Mouse (Mus musculus) CH12.LX (cell line): Measurements from ENCODE around the gene Fgfr2. TPM values are rescaled to one million over a fixed set of nuclear protein-coding genes. Genes with fewer than 3 reads are reported as not detected.

Experiments
- DNase-seq: peaks from one replicate; pipeline ENCODE4 v3.0.0-alpha.2; 2013; ENCODE audit errors: extremely low read depth
- H3K27ac ChIP-seq: 2 replicates; pipeline ENCODE4 v1.5.1; 2012; ENCODE audit warnings: low read depth, mild to moderate bottlenecking, control low read depth, moderate library complexity; ENCODE audit not compliant: insufficient read depth
- H3K27me3 ChIP-seq: replicated peaks from 2 replicates; pipeline ENCODE3; 2012; ENCODE audit warnings: inconsistent platforms
- H3K36me3 ChIP-seq, 2 experiments: replicated peaks in 1 of 2; 2 replicates each; pipeline versions ENCODE3 to v1.6.1; 2012; ENCODE audit warnings: inconsistent platforms in 1 of 2, low read length in 1 of 2, mild to moderate bottlenecking in 1 of 2, mixed read lengths in 1 of 2, moderate library complexity in 1 of 2; ENCODE audit not compliant: control insufficient read depth in 1 of 2, insufficient read depth in 1 of 2
- H3K4me1 ChIP-seq, 2 experiments: 2 replicates each; pipeline ENCODE4 v1.6.1; 2012; ENCODE audit warnings: inconsistent platforms in 1 of 2, moderate library complexity in 1 of 2; ENCODE audit not compliant: insufficient read depth in 2 of 2, control insufficient read depth in 1 of 2
- H3K4me2 ChIP-seq: 2 replicates; pipeline ENCODE4 v1.6.1; 2012; ENCODE audit warnings: low read depth, mild to moderate bottlenecking, control low read depth; ENCODE audit not compliant: poor library complexity, insufficient read depth, severe bottlenecking
- H3K4me3 ChIP-seq, 3 experiments: fragments of 150-350 bp in 1 of 3; sonication (generic) in 1 of 3; replicated peaks in 1 of 3; 2 replicates each; pipeline versions ENCODE3 to v1.5.1; 2011 to 2012; ENCODE audit warnings: low read depth in 2 of 3, low read length in 2 of 3, mild to moderate bottlenecking in 2 of 3, moderate library complexity in 2 of 3, control low read depth in 1 of 3, improper control_type of control experiment in 1 of 3, inconsistent platforms in 1 of 3, mixed read lengths in 1 of 3; ENCODE audit not compliant: poor library complexity in 1 of 3
- H3K79me2 ChIP-seq: replicated peaks from 2 replicates; pipeline ENCODE4 v1.6.1; 2012; ENCODE audit warnings: mild to moderate bottlenecking, moderate library complexity; ENCODE audit not compliant: control insufficient read depth, poor library complexity, insufficient read depth, severe bottlenecking; ENCODE audit errors: extremely low read depth
- H3K9ac ChIP-seq: 2 replicates; pipeline ENCODE4 v1.6.1; 2012; ENCODE audit warnings: low read depth, mild to moderate bottlenecking, control low read depth, moderate library complexity; ENCODE audit not compliant: insufficient read depth
- H3K9me3 ChIP-seq: replicated peaks from 2 replicates; pipeline ENCODE3; 2012; ENCODE audit warnings: low read length, inconsistent platforms, mixed read lengths
- CHD2 ChIP-seq: IDR thresholded peaks from 2 replicates; pipeline ENCODE4 v1.6.1; 2011; ENCODE audit warnings: low read length, improper control_type of control experiment
- CTCF ChIP-seq, 2 experiments: IDR thresholded peaks in 1 of 2; conservative IDR thresholded peaks in 1 of 2; 2 replicates each; pipeline ENCODE4 v1.5.1; 2011 to 2012; ENCODE audit warnings: low read depth in 2 of 2, low read length in 2 of 2, improper control_type of control experiment in 1 of 2, inconsistent platforms in 1 of 2, mild to moderate bottlenecking in 1 of 2, moderate library complexity in 1 of 2
- E2F4 ChIP-seq: IDR thresholded peaks from 2 replicates; pipeline ENCODE4 v1.6.1; 2011; ENCODE audit warnings: low read depth, low read length, improper control_type of control experiment; ENCODE audit not compliant: insufficient replicate concordance
- IRF4 ChIP-seq: IDR thresholded peaks from 2 replicates; pipeline ENCODE4 v1.6.1; 2014; ENCODE audit warnings: low read depth, mild to moderate bottlenecking, inconsistent platforms, low read length, improper control_type of control experiment
- JUN ChIP-seq: IDR thresholded peaks from 2 replicates; pipeline ENCODE4 v1.6.1; 2011; ENCODE audit warnings: low read depth, mild to moderate bottlenecking, low read length, improper control_type of control experiment, moderate library complexity; ENCODE audit not compliant: insufficient read depth
- JUND ChIP-seq: conservative IDR thresholded peaks from 2 replicates; pipeline ENCODE4 v1.6.1; 2011; ENCODE audit warnings: low read depth, low read length, improper control_type of control experiment
- KAT2A ChIP-seq: IDR thresholded peaks from 2 replicates; pipeline ENCODE4 v1.6.1; 2012; ENCODE audit warnings: low read length, improper control_type of control experiment, inconsistent platforms; ENCODE audit not compliant: insufficient replicate concordance
- MAX ChIP-seq: IDR thresholded peaks from 2 replicates; pipeline ENCODE4 v1.6.1; 2011; ENCODE audit warnings: low read length, improper control_type of control experiment
- MAZ ChIP-seq: IDR thresholded peaks from 2 replicates; pipeline ENCODE4 v1.6.1; 2012; ENCODE audit warnings: low read depth, mild to moderate bottlenecking, inconsistent platforms, low read length, improper control_type of control experiment, moderate library complexity
- MEF2A ChIP-seq: IDR thresholded peaks from 2 replicates; pipeline ENCODE4 v1.6.1; 2014; ENCODE audit warnings: low read depth, mild to moderate bottlenecking, inconsistent platforms, low read length, improper control_type of control experiment, borderline replicate concordance
- MXI1 ChIP-seq: IDR thresholded peaks from 2 replicates; pipeline ENCODE4 v1.6.1; 2011; ENCODE audit warnings: mild to moderate bottlenecking, low read depth, low read length, improper control_type of control experiment
- NELFE ChIP-seq: IDR thresholded peaks from 2 replicates; pipeline ENCODE4 v1.6.1; 2011; ENCODE audit warnings: low read depth, low read length, improper control_type of control experiment
- PAX5 ChIP-seq: IDR thresholded peaks from 2 replicates; pipeline ENCODE4 v1.6.1; 2012; ENCODE audit warnings: low read length, inconsistent platforms, mixed read lengths
- POLR2AphosphoS2 ChIP-seq: IDR thresholded peaks from 2 replicates; pipeline ENCODE4 v1.6.1; 2011; ENCODE audit warnings: low read depth, low read length, improper control_type of control experiment
- TBP ChIP-seq: conservative IDR thresholded peaks from 2 replicates; pipeline ENCODE4 v1.6.1; 2011; ENCODE audit warnings: low read depth, low read length, improper control_type of control experiment
- TCF12 ChIP-seq: IDR thresholded peaks from 2 replicates; pipeline ENCODE4 v1.6.1; 2014; ENCODE audit warnings: low read depth, mild to moderate bottlenecking, inconsistent platforms, low read length, improper control_type of control experiment
- UBTF ChIP-seq: IDR thresholded peaks from 2 replicates; pipeline ENCODE4 v1.6.1; 2012; ENCODE audit warnings: low read depth, mild to moderate bottlenecking, inconsistent platforms, low read length, improper control_type of control experiment, moderate library complexity
- ZC3H11A ChIP-seq: IDR thresholded peaks from 2 replicates; pipeline ENCODE4 v1.6.1; 2012; ENCODE audit warnings: low read depth, mild to moderate bottlenecking, inconsistent platforms, low read length, improper control_type of control experiment
- ZKSCAN1 ChIP-seq: IDR thresholded peaks from 2 replicates; pipeline ENCODE4 v1.6.1; 2012; ENCODE audit warnings: low read depth, inconsistent platforms, low read length, improper control_type of control experiment, borderline replicate concordance
- dilution Hi-C: fragments of 300-500 bp; cut with MboI; formaldehyde crosslinking; loops from 2 replicates; pipeline ENCODE4 v1.14.3; 2020; ENCODE audit warnings: low sequenced_read_pairs; ENCODE audit not compliant: extremely low pct_unique_long_range_greater_than_20kb, extremely low pct_ligation_motif_present
- in situ Hi-C: fragments of 300-500 bp; cut with MboI; formaldehyde crosslinking; loops from 3 replicates; pipeline ENCODE4 v1.14.3; 2019; ENCODE audit warnings: low sequenced_read_pairs, low pct_ligation_motif_present, low pct_unique_long_range_greater_than_20kb, mixed read lengths
- polyA plus RNA-seq: library from polyadenylated mRNA; unstranded; fragments of >175 nt; gene quantifications from 2 replicates; pipeline ENCODE4 v1.2.1, GENCODE M21; 2012; ENCODE audit warnings: low read depth; ENCODE audit not compliant: insufficient read length
- total RNA-seq, 2 experiments: library from RNA; depleted of rRNA; stranded (reverse); fragments of 300-350 nt in 1 of 2; fragments of >200 nt in 1 of 2; gene quantifications; 2 replicates each; pipeline ENCODE4 v1.2.3; 2012 to 2014

The Fgfr2 gene
- total and polyA plus RNA-seq, 3 experiments: not detected

DNA sequence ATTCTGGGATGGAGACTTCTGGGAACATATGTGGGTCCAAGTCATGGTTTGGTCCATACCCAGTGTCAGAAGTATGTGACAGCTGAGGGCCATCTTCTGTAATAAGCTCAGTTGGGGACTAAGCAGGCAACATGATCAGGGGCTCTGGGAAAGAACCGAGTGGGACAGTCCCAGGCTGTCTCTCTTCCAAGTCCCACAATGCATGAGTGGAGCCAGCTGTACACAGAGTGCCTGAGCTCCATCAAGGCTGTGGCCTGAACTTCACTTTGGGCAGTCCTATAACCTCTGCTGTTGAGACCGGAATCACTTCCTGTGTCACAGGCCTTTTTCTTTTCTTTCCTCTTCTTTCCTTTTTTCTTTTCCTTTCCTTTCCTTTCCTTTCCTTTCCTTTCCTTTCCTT is 44.8 kb upstream of the Fgfr2 start:
- Histone ChIP-seq H3K4me1 (no peaks in the 10 kb centered on the region), H3K36me3 (no peaks in the 10 kb centered on the region), H3K9me3 (no peaks in the 10 kb centered on the region), H3K4me3 (no peak overlapping the region), H3K27ac (no peak overlapping the region), H3K9ac (no peak overlapping the region), H3K79me2 (no peaks in the 10 kb centered on the region), H3K4me2 (no peak overlapping the region), H3K27me3 (peaks cover 89% of the 10 kb centered on the region)
- dilution Hi-C loops (no loop called here), in situ Hi-C loops (no loop called here)
- no peak for DNase-seq
- no peak for TF ChIP-seq POLR2AphosphoS2
- peak; percentile 71; the same call in 1 of the 2 replicates for TF ChIP-seq TBP

DNA sequence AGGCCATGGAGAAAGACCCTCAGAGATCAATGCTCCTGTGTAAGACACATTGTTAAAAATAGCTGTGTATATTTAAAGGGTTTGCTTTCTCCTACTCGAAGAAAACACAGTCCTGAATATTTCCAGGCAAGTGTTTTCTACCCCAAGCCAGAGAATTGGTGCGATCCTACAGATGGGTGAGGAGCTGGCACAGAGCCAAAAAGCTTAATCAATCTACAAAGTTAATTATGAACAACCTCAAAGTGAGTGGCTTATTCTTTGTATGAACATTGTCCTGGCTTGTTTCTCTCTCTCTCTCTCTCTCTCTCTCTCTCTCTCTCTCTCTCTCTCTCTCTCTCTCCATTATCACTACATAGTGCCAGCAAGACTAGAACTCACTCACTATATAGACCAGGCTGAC is 41.6 kb upstream of the Fgfr2 start:
- H3K27ac ChIP-seq: no peak overlapping the region
- H3K36me3 ChIP-seq: no peaks in the 10 kb centered on the region
- H3K9me3 ChIP-seq: no peaks in the 10 kb centered on the region
- no peak overlapping the region for H3K4me3 ChIP-seq
- no peaks in the 10 kb centered on the region for H3K79me2 ChIP-seq
- dilution Hi-C loops: no loop called here
- H3K4me2 ChIP-seq: no peak overlapping the region
- H3K9ac ChIP-seq: no peak overlapping the region
- in situ Hi-C loops: no loop called here
- no peak for TF ChIP-seq CHD2
- no peak for TF ChIP-seq TCF12
- TF ChIP-seq MXI1: no peak
- TF ChIP-seq CTCF (conservative IDR thresholded peaks at IDR 0.05 in 1 of 2, IDR thresholded peaks at IDR 0.05 in 1 of 2; ENCODE audit: low read depth in 2 of 2, low read length in 2 of 2): no peak
- no peak for TF ChIP-seq E2F4
- no peak for TF ChIP-seq JUN
- TF ChIP-seq ZKSCAN1: no peak
- no peak for TF ChIP-seq ZC3H11A
- H3K27me3 ChIP-seq: peaks cover 92% of the 10 kb centered on the region
- no peak for DNase-seq
- H3K4me1 ChIP-seq: no peaks in the 10 kb centered on the region

DNA sequence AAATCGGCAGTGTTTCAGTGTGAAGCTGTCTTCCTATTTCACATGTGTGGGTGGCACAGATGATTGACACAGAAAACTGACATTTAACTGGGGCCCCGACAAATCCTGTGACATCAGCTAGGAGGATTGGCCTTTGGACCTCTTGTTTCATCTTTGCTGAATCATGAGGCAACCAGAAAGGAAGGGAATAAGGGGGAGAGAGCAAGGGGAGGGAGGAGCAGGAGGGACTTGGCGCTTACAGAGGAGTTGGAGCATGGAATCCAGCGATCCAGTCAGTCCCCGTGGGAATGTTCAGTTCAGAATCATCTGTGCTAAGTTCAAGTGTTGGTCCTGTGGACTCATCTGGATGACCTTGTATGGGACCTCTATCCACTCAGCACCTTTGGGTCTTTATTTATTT is 39.9 kb upstream of the Fgfr2 start:
- in situ Hi-C loops: no loop called here
- H3K9me3 ChIP-seq: no peaks in the 10 kb centered on the region
- no peak for TF ChIP-seq JUND
- no peak for TF ChIP-seq UBTF
- TF ChIP-seq IRF4: no peak
- no peak for TF ChIP-seq PAX5
- TF ChIP-seq MAX: no peak
- no peak for TF ChIP-seq NELFE
- no peak for TF ChIP-seq KAT2A
- no peak for TF ChIP-seq MAZ
- no peak for TF ChIP-seq TBP
- no peak for TF ChIP-seq CHD2
- no peak for TF ChIP-seq TCF12
- no peak for TF ChIP-seq MEF2A
- no peak for TF ChIP-seq MXI1
- no peak for TF ChIP-seq JUN
- TF ChIP-seq, all 38 proteins: peak for 0
- H3K4me3 ChIP-seq: no peak overlapping the region
- no peak overlapping the region for H3K9ac ChIP-seq
- H3K27ac ChIP-seq: no peak overlapping the region
- no peaks in the 10 kb centered on the region for H3K36me3 ChIP-seq
- H3K27me3 ChIP-seq: peaks cover 90% of the 10 kb centered on the region
- no peak overlapping the region for H3K4me2 ChIP-seq
- no peak for DNase-seq
- no peaks in the 10 kb centered on the region for H3K79me2 ChIP-seq
- dilution Hi-C loops: no loop called here
- H3K4me1 ChIP-seq: no peaks in the 10 kb centered on the region
